Mouse (Mus musculus): Measurements from ENCODE around the gene Ramp1. TPM values are rescaled to one million over a fixed set of nuclear protein-coding genes. Genes with fewer than 3 reads are reported as not detected.
A peak's percentile ranks its signal among the peaks of the same experiment; 100 is the strongest.

The Ramp1 gene
- polyA plus RNA-seq, 1 experiment = 2.6 TPM

GRCm38 (mm10) chr1:91207334-91208074, 27.9 kb downstream of the Ramp1 start:
- Histone ChIP-seq H3K27ac (ENCODE audit: insufficient read depth, low read depth, low read length) (no peak overlapping the region), H3K36me3 (ENCODE audit: control insufficient read depth, insufficient read depth, low read length) (no peaks in the 10 kb centered on the region), H3K27me3 (replicated peaks; ENCODE audit: control insufficient read depth, insufficient read depth, low read length) (no peaks in the 10 kb centered on the region), H3K4me3 (ENCODE audit: insufficient read depth, low read depth, low read length) (no peak overlapping the region), H3K4me1 (ENCODE audit: control insufficient read depth, insufficient read depth, low read length) (no peaks in the 10 kb centered on the region)
- 66% methylated on average over 3 of the region's 3 CpGs for WGBS
- DNase-seq = no peak
- no peak for TF ChIP-seq POLR2A (IDR thresholded peaks at IDR 0.05; ENCODE audit: low read depth, low read length)

GRCm38 (mm10) chr1:91209343-91209742, 29.7 kb downstream of the Ramp1 start:
- no peak overlapping the region for H3K4me3 ChIP-seq (ENCODE audit: insufficient read depth, low read depth, low read length)
- H3K4me1 ChIP-seq (ENCODE audit: control insufficient read depth, insufficient read depth, low read length) = no peaks in the 10 kb centered on the region
- H3K36me3 ChIP-seq (ENCODE audit: control insufficient read depth, insufficient read depth, low read length) = no peaks in the 10 kb centered on the region
- no peak for DNase-seq
- H3K27me3 ChIP-seq (replicated peaks; ENCODE audit: control insufficient read depth, insufficient read depth, low read length) = no peaks in the 10 kb centered on the region
- no peak overlapping the region for H3K27ac ChIP-seq (ENCODE audit: insufficient read depth, low read depth, low read length)
- WGBS = 92% methylated on average over 6 of the region's 6 CpGs
- no peak for TF ChIP-seq POLR2A (IDR thresholded peaks at IDR 0.05; ENCODE audit: low read depth, low read length)

- 80% methylated on average over 6 of the region's 6 CpGs for WGBS
- TF ChIP-seq CTCF (conservative IDR thresholded peaks at IDR 0.05; ENCODE audit: insufficient read depth, insufficient read length, low read depth, low read length) (no peak), POLR2A (IDR thresholded peaks at IDR 0.05; ENCODE audit: low read depth, low read length) (no peak)
- H3K36me3 ChIP-seq (ENCODE audit: control insufficient read depth, insufficient read depth, low read length) = no peaks in the 10 kb centered on the region
- DNase-seq = no peak
- H3K27me3 ChIP-seq (replicated peaks; ENCODE audit: control insufficient read depth, insufficient read depth, low read length) = no peaks in the 10 kb centered on the region
- no peak overlapping the region for H3K4me3 ChIP-seq (ENCODE audit: insufficient read depth, low read depth, low read length)
- no peak overlapping the region for H3K27ac ChIP-seq (ENCODE audit: insufficient read depth, low read depth, low read length)
- no peaks in the 10 kb centered on the region for H3K4me1 ChIP-seq (ENCODE audit: control insufficient read depth, insufficient read depth, low read length)
Measured at GRCm38 (mm10) chr1:91209785-91210184, 30.2 kb downstream of the Ramp1 start.

DNA sequence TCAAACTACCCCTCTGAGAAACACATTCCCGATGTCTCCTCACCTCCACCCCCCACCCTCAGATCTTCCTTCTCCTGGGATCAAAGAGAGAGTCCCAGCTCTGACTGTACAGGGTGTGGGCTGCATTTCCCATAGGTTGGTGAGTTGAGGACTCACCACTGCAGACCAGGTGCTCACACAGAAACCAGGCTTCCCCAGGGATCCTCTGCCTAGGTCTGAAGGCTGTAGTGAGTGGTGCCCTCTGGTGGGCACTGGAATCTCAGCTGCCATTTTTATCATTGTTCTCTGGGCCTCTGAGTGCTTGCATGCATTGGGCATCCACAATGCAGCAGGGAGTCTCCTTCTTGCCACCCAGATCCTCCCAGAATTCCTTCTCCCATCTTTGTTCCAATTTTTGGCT, 31.5 kb downstream of the Ramp1 start:
- no peak overlapping the region for H3K27ac ChIP-seq (ENCODE audit: insufficient read depth, low read depth, low read length)
- TF ChIP-seq CTCF (conservative IDR thresholded peaks at IDR 0.05; ENCODE audit: insufficient read depth, insufficient read length, low read depth, low read length) (peak; percentile 74), POLR2A (IDR thresholded peaks at IDR 0.05; ENCODE audit: low read depth, low read length) (no peak)
- no peaks in the 10 kb centered on the region for H3K27me3 ChIP-seq (replicated peaks; ENCODE audit: control insufficient read depth, insufficient read depth, low read length)
- H3K4me1 ChIP-seq (ENCODE audit: control insufficient read depth, insufficient read depth, low read length) = no peaks in the 10 kb centered on the region
- no peak overlapping the region for H3K4me3 ChIP-seq (ENCODE audit: insufficient read depth, low read depth, low read length)
- 68% methylated on average over 1 of the region's 1 CpGs for WGBS
- no peaks in the 10 kb centered on the region for H3K36me3 ChIP-seq (ENCODE audit: control insufficient read depth, insufficient read depth, low read length)
- DNase-seq = peak; percentile 48

GRCm38 (mm10) chr1:91211591-91212008, 32.0 kb downstream of the Ramp1 start:
- H3K27ac ChIP-seq (ENCODE audit: insufficient read depth, low read depth, low read length) = no peak overlapping the region
- no peak for DNase-seq
- H3K4me1 ChIP-seq (ENCODE audit: control insufficient read depth, insufficient read depth, low read length) = no peaks in the 10 kb centered on the region
- no peaks in the 10 kb centered on the region for H3K27me3 ChIP-seq (replicated peaks; ENCODE audit: control insufficient read depth, insufficient read depth, low read length)
- no peak overlapping the region for H3K4me3 ChIP-seq (ENCODE audit: insufficient read depth, low read depth, low read length)
- 58% methylated on average over 7 of the region's 7 CpGs for WGBS
- H3K36me3 ChIP-seq (ENCODE audit: control insufficient read depth, insufficient read depth, low read length) = no peaks in the 10 kb centered on the region
- no peak for TF ChIP-seq POLR2A (IDR thresholded peaks at IDR 0.05; ENCODE audit: low read depth, low read length)
- no peak for TF ChIP-seq CTCF (conservative IDR thresholded peaks at IDR 0.05; ENCODE audit: insufficient read depth, insufficient read length, low read depth, low read length)

DNA sequence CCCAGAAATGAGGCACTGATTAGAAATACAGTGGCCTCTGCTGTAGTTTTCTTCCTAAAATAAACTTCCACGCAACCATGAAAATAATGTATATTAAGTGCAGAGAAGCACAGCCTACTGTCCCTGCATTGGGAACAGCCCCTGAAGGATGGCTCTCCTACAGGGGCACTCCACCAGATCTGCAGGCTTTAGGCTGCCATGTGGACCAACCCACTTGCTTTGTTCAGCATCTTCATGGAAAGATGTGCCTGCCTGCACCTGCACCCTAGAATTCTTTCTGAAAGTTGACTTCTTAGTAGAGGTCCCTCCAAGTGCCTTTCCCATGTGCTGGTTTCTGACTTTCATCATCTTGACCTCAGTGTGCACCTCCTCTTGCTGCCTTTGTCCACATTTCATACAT, 35.6 kb downstream of the Ramp1 start:
- TF ChIP-seq POLR2A (IDR thresholded peaks at IDR 0.05; ENCODE audit: low read depth, low read length) (no peak), CTCF (conservative IDR thresholded peaks at IDR 0.05; ENCODE audit: insufficient read depth, insufficient read length, low read depth, low read length) (no peak)
- Histone ChIP-seq H3K27me3 (replicated peaks; ENCODE audit: control insufficient read depth, insufficient read depth, low read length) (no peaks in the 10 kb centered on the region), H3K4me1 (ENCODE audit: control insufficient read depth, insufficient read depth, low read length) (no peaks in the 10 kb centered on the region), H3K4me3 (ENCODE audit: insufficient read depth, low read depth, low read length) (no peak overlapping the region), H3K36me3 (ENCODE audit: control insufficient read depth, insufficient read depth, low read length) (no peaks in the 10 kb centered on the region), H3K27ac (ENCODE audit: insufficient read depth, low read depth, low read length) (no peak overlapping the region)
- DNase-seq = no peak
- WGBS = 92% methylated on average over 1 of the region's 1 CpGs

DNA sequence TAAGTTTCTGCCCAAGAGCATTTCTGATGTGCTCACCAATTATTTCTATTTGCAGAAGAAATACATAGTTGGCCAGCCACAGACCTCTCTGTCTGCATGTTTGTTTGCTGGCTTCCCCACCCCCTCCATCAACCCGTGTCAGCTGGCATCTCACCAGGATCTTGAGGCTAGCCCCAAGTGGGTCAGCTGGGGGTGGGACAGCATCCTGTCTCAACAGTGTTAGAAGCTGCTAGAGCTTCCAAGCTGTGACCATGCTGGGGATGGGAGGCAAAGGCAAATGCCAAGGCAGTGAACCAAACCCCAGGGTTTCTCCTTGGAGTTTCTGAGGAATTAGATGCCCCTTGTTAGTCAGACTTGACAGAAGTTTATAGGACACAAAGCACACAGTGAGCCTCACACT, 36.4 kb downstream of the Ramp1 start:
- peak; percentile 14 for DNase-seq
- H3K4me1 ChIP-seq (ENCODE audit: control insufficient read depth, insufficient read depth, low read length) = no peaks in the 10 kb centered on the region
- no peaks in the 10 kb centered on the region for H3K36me3 ChIP-seq (ENCODE audit: control insufficient read depth, insufficient read depth, low read length)
- no peak overlapping the region for H3K27ac ChIP-seq (ENCODE audit: insufficient read depth, low read depth, low read length)
- no peaks in the 10 kb centered on the region for H3K27me3 ChIP-seq (replicated peaks; ENCODE audit: control insufficient read depth, insufficient read depth, low read length)
- TF ChIP-seq POLR2A (IDR thresholded peaks at IDR 0.05; ENCODE audit: low read depth, low read length) (no peak), CTCF (conservative IDR thresholded peaks at IDR 0.05; ENCODE audit: insufficient read depth, insufficient read length, low read depth, low read length) (no peak)
- no peak overlapping the region for H3K4me3 ChIP-seq (ENCODE audit: insufficient read depth, low read depth, low read length)
- WGBS = 22% methylated on average over 1 of the region's 1 CpGs
